Mouse (Mus musculus) A20 (cell line): ENCODE results near the gene Col11a1.
A peak's percentile ranks its signal among the peaks of the same experiment; 100 is the strongest.

Experiments
- DNase-seq: peaks from one replicate; pipeline ENCODE4 v3.0.0-alpha.2; 2011; ENCODE audit warnings: low read depth, low spot score

Col11a1 gene

GRCm38 (mm10) chr3:114029971-114030635 lies at the start of gene Col11a1:
Gene Col11a1, plus strand, starts transcription at chr3:114030540.
- no peak for DNase-seq

GRCm38 (mm10) chr3:113990936-113991335 lies 39.4 kb upstream of the Col11a1 start:
- no peak for DNase-seq

GRCm38 (mm10) chr3:114030886-114031285 lies 546 bp downstream of the Col11a1 start:
- DNase-seq = no peak

- DNase-seq = no peak
These were observed 1.2 kb downstream of the Col11a1 start for GRCm38 (mm10) chr3:114031351-114032213.

- no peak for DNase-seq
These were observed 2.0 kb downstream of the Col11a1 start for GRCm38 (mm10) chr3:114032333-114032732.

- DNase-seq = no peak
These were observed 22.1 kb downstream of the Col11a1 start for GRCm38 (mm10) chr3:114052406-114052805.

- DNase-seq = no peak
These were observed 23.2 kb downstream of the Col11a1 start for GRCm38 (mm10) chr3:114053501-114053900.

GRCm38 (mm10) chr3:114065123-114065522 lies 34.8 kb downstream of the Col11a1 start:
- no peak for DNase-seq

- DNase-seq = no peak
These were observed 35.2 kb downstream of the Col11a1 start for GRCm38 (mm10) chr3:114065587-114065986.

GRCm38 (mm10) chr3:114099335-114099734 lies 69.0 kb downstream of the Col11a1 start:
- DNase-seq = no peak

- peak; percentile 5 for DNase-seq
These were observed 76.8 kb downstream of the Col11a1 start for GRCm38 (mm10) chr3:114107099-114107498.

- no peak for DNase-seq
These were observed 116.8 kb downstream of the Col11a1 start for GRCm38 (mm10) chr3:114147140-114147539.

- DNase-seq = no peak
These were observed 167.8 kb downstream of the Col11a1 start for GRCm38 (mm10) chr3:114197964-114198750.

GRCm38 (mm10) chr3:114212255-114212654 lies 181.9 kb downstream of the Col11a1 start:
- no peak for DNase-seq

- no peak for DNase-seq
These were observed 185.8 kb downstream of the Col11a1 start for GRCm38 (mm10) chr3:114216105-114216504.

GRCm38 (mm10) chr3:114229501-114229900 lies 199.2 kb downstream of the Col11a1 start:
- no peak for DNase-seq
